Mouse (Mus musculus): Measurements from ENCODE around the gene Cog1. TPM values are rescaled to one million over a fixed set of nuclear protein-coding genes. Genes with fewer than 3 reads are reported as not detected.
A peak's percentile ranks its signal among the peaks of the same experiment; 100 is the strongest.

Gene Cog1
- polyA plus RNA-seq (2015; fragmentation: Nextera tagmentation; extraction: Ambion mirVana) = 24.9 and 25.0 TPM in 2 replicates

- peak within 1 kb of the TSS; percentile 96 for H3K9ac ChIP-seq (ENCODE audit: low read depth, low read length)
- H3K9me3 ChIP-seq (ENCODE audit: control insufficient read depth, low read length) = no peaks in the 10 kb centered on the region
- H3K4me1 ChIP-seq (ENCODE audit: control insufficient read depth, insufficient read depth, low read length) = peaks cover 10% of the 10 kb centered on the region
- peaks cover 9% of the 10 kb centered on the region for H3K36me3 ChIP-seq (ENCODE audit: control insufficient read depth, insufficient read depth, low read length)
- peak within 1 kb of the TSS; percentile 77 for H3K4me2 ChIP-seq (ENCODE audit: low read depth, low read length)
- no peaks in the 10 kb centered on the region for H3K27me3 ChIP-seq (replicated peaks; ENCODE audit: control insufficient read depth, insufficient read depth, low read length)
- peak within 1 kb of the TSS; percentile 82 for H3K27ac ChIP-seq (ENCODE audit: low read length)
- WGBS = 41% methylated on average over 26 of the region's 26 CpGs
- H3K4me3 ChIP-seq (ENCODE audit: low read length) = peak within 1 kb of the TSS; percentile 88
- ATAC-seq = no peak
Measured at GRCm38 (mm10) chr11:113648690-113649352, at the start of gene Cog1. Cog1 (plus strand) TSS chr11:113649169.

GRCm38 (mm10) chr11:113600526-113601245 is 48.3 kb upstream of the Cog1 start:
- no peak overlapping the region for H3K4me2 ChIP-seq (ENCODE audit: low read depth, low read length)
- 81% methylated on average over 18 of the region's 18 CpGs for WGBS
- no peaks in the 10 kb centered on the region for H3K36me3 ChIP-seq (ENCODE audit: control insufficient read depth, insufficient read depth, low read length)
- H3K9me3 ChIP-seq (ENCODE audit: control insufficient read depth, low read length) = no peaks in the 10 kb centered on the region
- no peak overlapping the region for H3K27ac ChIP-seq (ENCODE audit: low read length)
- H3K27me3 ChIP-seq (replicated peaks; ENCODE audit: control insufficient read depth, insufficient read depth, low read length) = no peaks in the 10 kb centered on the region
- no peak overlapping the region for H3K9ac ChIP-seq (ENCODE audit: low read depth, low read length)
- no peak overlapping the region for H3K4me3 ChIP-seq (ENCODE audit: low read length)
- no peak for ATAC-seq
- no peaks in the 10 kb centered on the region for H3K4me1 ChIP-seq (ENCODE audit: control insufficient read depth, insufficient read depth, low read length)

- H3K36me3 ChIP-seq (ENCODE audit: control insufficient read depth, insufficient read depth, low read length) = no peaks in the 10 kb centered on the region
- H3K9ac ChIP-seq (ENCODE audit: low read depth, low read length) = no peak overlapping the region
- no peak overlapping the region for H3K27ac ChIP-seq (ENCODE audit: low read length)
- WGBS = 61% methylated on average over 12 of the region's 12 CpGs
- H3K4me1 ChIP-seq (ENCODE audit: control insufficient read depth, insufficient read depth, low read length) = no peaks in the 10 kb centered on the region
- no peak overlapping the region for H3K4me3 ChIP-seq (ENCODE audit: low read length)
- H3K27me3 ChIP-seq (replicated peaks; ENCODE audit: control insufficient read depth, insufficient read depth, low read length) = no peaks in the 10 kb centered on the region
- ATAC-seq = no peak
- H3K4me2 ChIP-seq (ENCODE audit: low read depth, low read length) = no peak overlapping the region
- no peaks in the 10 kb centered on the region for H3K9me3 ChIP-seq (ENCODE audit: control insufficient read depth, low read length)
Measured at GRCm38 (mm10) chr11:113601616-113602343, 47.2 kb upstream of the Cog1 start.

GRCm38 (mm10) chr11:113607556-113607955 is 41.4 kb upstream of the Cog1 start:
- no peak for ATAC-seq
- H3K9me3 ChIP-seq (ENCODE audit: control insufficient read depth, low read length) = no peaks in the 10 kb centered on the region
- 95% methylated on average over 12 of the region's 12 CpGs for WGBS

GRCm38 (mm10) chr11:113609581-113609980 is 39.4 kb upstream of the Cog1 start:
- 52% methylated on average over 5 of the region's 5 CpGs for WGBS

More at GRCm38 (mm10) chr11:113607556-113607955, 41.4 kb upstream of the Cog1 start:
- Histone ChIP-seq H3K36me3 (ENCODE audit: control insufficient read depth, insufficient read depth, low read length) (no peaks in the 10 kb centered on the region), H3K9ac (ENCODE audit: low read depth, low read length) (no peak overlapping the region), H3K4me2 (ENCODE audit: low read depth, low read length) (no peak overlapping the region), H3K4me3 (ENCODE audit: low read length) (no peak overlapping the region), H3K27ac (ENCODE audit: low read length) (no peak overlapping the region), H3K27me3 (replicated peaks; ENCODE audit: control insufficient read depth, insufficient read depth, low read length) (no peaks in the 10 kb centered on the region), H3K4me1 (ENCODE audit: control insufficient read depth, insufficient read depth, low read length) (peaks cover 12% of the 10 kb centered on the region)

GRCm38 (mm10) chr11:113610266-113610665 is 38.7 kb upstream of the Cog1 start:
- H3K4me2 ChIP-seq (ENCODE audit: low read depth, low read length) = no peak overlapping the region
- H3K4me3 ChIP-seq (ENCODE audit: low read length) = no peak overlapping the region
- no peak for ATAC-seq
- no peaks in the 10 kb centered on the region for H3K36me3 ChIP-seq (ENCODE audit: control insufficient read depth, insufficient read depth, low read length)
- H3K9me3 ChIP-seq (ENCODE audit: control insufficient read depth, low read length) = no peaks in the 10 kb centered on the region
- no peak overlapping the region for H3K27ac ChIP-seq (ENCODE audit: low read length)
- H3K27me3 ChIP-seq (replicated peaks; ENCODE audit: control insufficient read depth, insufficient read depth, low read length) = no peaks in the 10 kb centered on the region
- peaks cover 12% of the 10 kb centered on the region for H3K4me1 ChIP-seq (ENCODE audit: control insufficient read depth, insufficient read depth, low read length)
- H3K9ac ChIP-seq (ENCODE audit: low read depth, low read length) = no peak overlapping the region
- 30% methylated on average over 5 of the region's 5 CpGs for WGBS

More at GRCm38 (mm10) chr11:113609581-113609980, 39.4 kb upstream of the Cog1 start:
- H3K27me3 ChIP-seq (replicated peaks; ENCODE audit: control insufficient read depth, insufficient read depth, low read length) = no peaks in the 10 kb centered on the region
- ATAC-seq = no peak; the same call in 1 of the 2 replicates
- peaks cover 12% of the 10 kb centered on the region for H3K4me1 ChIP-seq (ENCODE audit: control insufficient read depth, insufficient read depth, low read length)
- H3K9ac ChIP-seq (ENCODE audit: low read depth, low read length) = no peak overlapping the region
- H3K27ac ChIP-seq (ENCODE audit: low read length) = no peak overlapping the region
- H3K36me3 ChIP-seq (ENCODE audit: control insufficient read depth, insufficient read depth, low read length) = no peaks in the 10 kb centered on the region
- no peak overlapping the region for H3K4me2 ChIP-seq (ENCODE audit: low read depth, low read length)
- H3K9me3 ChIP-seq (ENCODE audit: control insufficient read depth, low read length) = no peaks in the 10 kb centered on the region
- no peak overlapping the region for H3K4me3 ChIP-seq (ENCODE audit: low read length)

- H3K4me2 ChIP-seq (ENCODE audit: low read depth, low read length) = no peak overlapping the region
- no peak overlapping the region for H3K4me3 ChIP-seq (ENCODE audit: low read length)
- no peak overlapping the region for H3K9ac ChIP-seq (ENCODE audit: low read depth, low read length)
- H3K27me3 ChIP-seq (replicated peaks; ENCODE audit: control insufficient read depth, insufficient read depth, low read length) = 0 out of 2 replicates have a peak, but pooled peaks cover 2% of the 10 kb centered on the region
- H3K9me3 ChIP-seq (ENCODE audit: control insufficient read depth, low read length) = no peaks in the 10 kb centered on the region
- H3K36me3 ChIP-seq (ENCODE audit: control insufficient read depth, insufficient read depth, low read length) = no peaks in the 10 kb centered on the region
- ATAC-seq = no peak
- 70% methylated on average over 10 of the region's 10 CpGs for WGBS
- H3K4me1 ChIP-seq (ENCODE audit: control insufficient read depth, insufficient read depth, low read length) = peaks cover 12% of the 10 kb centered on the region
- no peak overlapping the region for H3K27ac ChIP-seq (ENCODE audit: low read length)
Measured at GRCm38 (mm10) chr11:113611112-113611646, 37.8 kb upstream of the Cog1 start.

GRCm38 (mm10) chr11:113611664-113612611 is 37.0 kb upstream of the Cog1 start:
- ATAC-seq = peak; percentile 54
- no peaks in the 10 kb centered on the region for H3K9me3 ChIP-seq (ENCODE audit: control insufficient read depth, low read length)
- H3K27me3 ChIP-seq (replicated peaks; ENCODE audit: control insufficient read depth, insufficient read depth, low read length) = 0 out of 2 replicates have a peak, but pooled peaks cover 2% of the 10 kb centered on the region
- H3K4me1 ChIP-seq (ENCODE audit: control insufficient read depth, insufficient read depth, low read length) = peaks cover 12% of the 10 kb centered on the region
- no peak overlapping the region for H3K27ac ChIP-seq (ENCODE audit: low read length)
- no peak overlapping the region for H3K9ac ChIP-seq (ENCODE audit: low read depth, low read length)
- WGBS = 22% methylated on average over 24 of the region's 24 CpGs
- no peaks in the 10 kb centered on the region for H3K36me3 ChIP-seq (ENCODE audit: control insufficient read depth, insufficient read depth, low read length)
- H3K4me2 ChIP-seq (ENCODE audit: low read depth, low read length) = peak overlapping the region; percentile 11; the same call in 1 of the 2 replicates
- no peak overlapping the region for H3K4me3 ChIP-seq (ENCODE audit: low read length)
